Mouse (Mus musculus) spleen, postnatal 4 days (tissue): Measurements from ENCODE around the gene Olfr1346.
"Not testable (repeated sequence)": the region's sequence is repeated elsewhere in the genome, so short reads cannot be mapped to it uniquely, and the experiment has no call there.

Experiments used
- DNase-seq, 2 experiments: peaks; one replicate each; pipeline ENCODE4 v3.0.0; 2022; ENCODE audit warnings: low spot score in 2 of 2

Gene Olfr1346

GRCm38 (mm10) chr7:6466951-6467350, at the start of gene Olfr1346:
TSS of gene Olfr1346 (plus strand) at chr7:6467101.
- DNase-seq: no peak

GRCm38 (mm10) chr7:6419894-6420293, 47.0 kb upstream of the Olfr1346 start:
- DNase-seq: no peak

GRCm38 (mm10) chr7:6429381-6429780, 37.5 kb upstream of the Olfr1346 start:
- DNase-seq: no peak

- DNase-seq: no peak
Measured at GRCm38 (mm10) chr7:6430342-6430741, 36.6 kb upstream of the Olfr1346 start.

GRCm38 (mm10) chr7:6438388-6438787, 28.5 kb upstream of the Olfr1346 start, which contains the start of gene Olfr1344:
TSS of gene Olfr1344 (plus strand) at chr7:6438688.
- DNase-seq: no peak

GRCm38 (mm10) chr7:6441173-6441572, 25.7 kb upstream of the Olfr1346 start:
- DNase-seq: no peak

GRCm38 (mm10) chr7:6447771-6448170, 19.1 kb upstream of the Olfr1346 start:
- DNase-seq: no peak

GRCm38 (mm10) chr7:6455868-6456267, 11.0 kb upstream of the Olfr1346 start, which contains the start of gene Olfr1336:
TSS of gene Olfr1336 (plus strand) at chr7:6456168.
- no peak for DNase-seq

GRCm38 (mm10) chr7:6456399-6456798, 10.5 kb upstream of the Olfr1346 start:
- no peak for DNase-seq

GRCm38 (mm10) chr7:6477633-6478032, 10.7 kb downstream of the Olfr1346 start:
- DNase-seq: not testable (repeated sequence)

GRCm38 (mm10) chr7:6486841-6487240, 19.9 kb downstream of the Olfr1346 start, which contains the start of gene Olfr5:
TSS of gene Olfr5 (minus strand) at chr7:6486941.
- no peak for DNase-seq

GRCm38 (mm10) chr7:6499655-6500054, 32.8 kb downstream of the Olfr1346 start, which contains the start of gene Olfr1347:
TSS of gene Olfr1347 (minus strand) at chr7:6499755.
- no peak for DNase-seq

GRCm38 (mm10) chr7:6508648-6509047, 41.7 kb downstream of the Olfr1346 start, which contains the start of gene Olfr1348:
TSS of gene Olfr1348 (minus strand) at chr7:6508748.
- DNase-seq: no peak

GRCm38 (mm10) chr7:6521666-6522065, 54.8 kb downstream of the Olfr1346 start:
- DNase-seq: no peak

- DNase-seq: no peak
Measured at GRCm38 (mm10) chr7:6522850-6523249, 55.9 kb downstream of the Olfr1346 start, which contains the start of gene Olfr1349. TSS of gene Olfr1349 (minus strand) at chr7:6522950.

- no peak for DNase-seq
Measured at GRCm38 (mm10) chr7:6525001-6525400, 58.1 kb downstream of the Olfr1346 start.

GRCm38 (mm10) chr7:6526141-6526540, 59.2 kb downstream of the Olfr1346 start:
- DNase-seq: no peak
